In genomic region chr13:20174655-20175280, GRCm38 (mm10) we compare ENCODE assay signal across 12 mouse cellular contexts.
A peak's percentile ranks its signal among the peaks of the same experiment; 100 is the strongest.
DNase-seq lines count a peak whose midpoint lies in the region; ATAC-seq and TF ChIP-seq lines count a peak whose summit lies in the region.
"Had no signal": no experiment of that assay in that cellular context is flagged by ENCODE, and none has a peak within 500 bp of the region (broad histone marks: within the 10 kb centered on the region; RNA-seq: fewer than 3 reads in every experiment).

No protein-coding gene starts in this region.

- no peak overlapping the region for H3K4me2 ChIP-seq in forebrain, postnatal 0 days (ENCODE audit: low read depth)
- H3K4me2 ChIP-seq in forebrain, embryonic 16.5 days (ENCODE audit: low read length) = no peak overlapping the region
- H3K4me2 ChIP-seq in kidney, embryonic 15.5 days = no peak overlapping the region
- H3K4me2 ChIP-seq in liver, embryonic 13.5 days = 0 out of 2 replicates have a peak overlapping the region, but pooled peaks have one; percentile 11

- H3K4me3 ChIP-seq in forebrain, postnatal 0 days (ENCODE audit: low read depth, low read length) = no peak overlapping the region
- H3K4me3 ChIP-seq in forebrain, embryonic 16.5 days (replicated peaks; ENCODE audit: low read length) = no peak overlapping the region
- no peak overlapping the region for H3K4me3 ChIP-seq in kidney, embryonic 15.5 days (replicated peaks)
- H3K4me3 ChIP-seq in liver, embryonic 13.5 days (replicated peaks) = no peak overlapping the region
- H3K4me3 ChIP-seq: layer of hippocampus, adult 2 months had no signal

- no peaks in the 10 kb centered on the region for H3K9me3 ChIP-seq in forebrain, postnatal 0 days (ENCODE audit: low read length)
- no peaks in the 10 kb centered on the region for H3K9me3 ChIP-seq in forebrain, embryonic 16.5 days (ENCODE audit: control insufficient read depth, low read length)
- no peaks in the 10 kb centered on the region for H3K9me3 ChIP-seq in kidney, embryonic 15.5 days (replicated peaks)
- no peaks in the 10 kb centered on the region for H3K9me3 ChIP-seq in liver, embryonic 13.5 days (replicated peaks)

- 65% methylated on average over 3 of the region's 3 CpGs for WGBS in forebrain, postnatal 0 days
- WGBS in forebrain, embryonic 16.5 days = 64% methylated on average over 3 of the region's 3 CpGs
- WGBS in kidney, embryonic 15.5 days = 66% methylated on average over 3 of the region's 3 CpGs
- 45% methylated on average over 3 of the region's 3 CpGs for WGBS in liver, embryonic 13.5 days (ENCODE audit: insufficient replicate concordance)

- DNase-seq in forebrain, postnatal 0 days = no peak
- DNase-seq in kidney, adult 18-20 months = no peak
- peak; percentile 86 for DNase-seq in R1 (ENCODE audit: low read depth, low spot score)
- no peak for DNase-seq in liver, embryonic 13.5 days
- DNase-seq in cerebellum, adult 11-12 months = no peak
- DNase-seq in kidney, postnatal 14 days = no peak
- DNase-seq: cerebellum, adult 9-11 months had no signal

- no peaks in the 10 kb centered on the region for H3K27me3 ChIP-seq in forebrain, postnatal 0 days (ENCODE audit: insufficient read depth, low read length)
- H3K27me3 ChIP-seq in forebrain, embryonic 16.5 days (replicated peaks; ENCODE audit: control insufficient read depth, insufficient read depth, low read length) = no peaks in the 10 kb centered on the region
- H3K27me3 ChIP-seq in kidney, embryonic 15.5 days = no peaks in the 10 kb centered on the region
- H3K27me3 ChIP-seq in liver, embryonic 13.5 days = peaks cover 41% of the 10 kb centered on the region
- H3K27me3 ChIP-seq: Patski had no signal

- TF ChIP-seq CTCF in forebrain, postnatal 0 days (IDR thresholded peaks at IDR 0.05; ENCODE audit: low read depth) = no peak

- H3K36me3 ChIP-seq in forebrain, postnatal 0 days (ENCODE audit: insufficient read depth) = no peaks in the 10 kb centered on the region
- no peaks in the 10 kb centered on the region for H3K36me3 ChIP-seq in forebrain, embryonic 16.5 days (ENCODE audit: control insufficient read depth, insufficient read depth)
- no peaks in the 10 kb centered on the region for H3K36me3 ChIP-seq in kidney, embryonic 15.5 days
- H3K36me3 ChIP-seq in liver, embryonic 13.5 days = no peaks in the 10 kb centered on the region

- 0 out of 2 replicates have a peak overlapping the region, but pooled peaks have one; percentile 15 for H3K27ac ChIP-seq in forebrain, postnatal 0 days (ENCODE audit: low read depth, low read length)
- no peak overlapping the region for H3K27ac ChIP-seq in forebrain, embryonic 16.5 days (ENCODE audit: low read length)
- H3K27ac ChIP-seq in kidney, embryonic 15.5 days = peak overlapping the region; percentile 66
- H3K27ac ChIP-seq in liver, embryonic 13.5 days = peak overlapping the region; percentile 72
- H3K27ac ChIP-seq: layer of hippocampus, adult 2 months had no signal

- no peak for ATAC-seq in forebrain, postnatal 0 days
- ATAC-seq in forebrain, embryonic 16.5 days = no peak
- no peak for ATAC-seq in kidney, embryonic 15.5 days (replicated peaks; ENCODE audit: low FRiP score)
- ATAC-seq in liver, embryonic 13.5 days (ENCODE audit: low read depth) = no peak
- ATAC-seq: Patski had no signal

- no peak overlapping the region for H3K9ac ChIP-seq in forebrain, postnatal 0 days
- H3K9ac ChIP-seq in forebrain, embryonic 16.5 days (replicated peaks; ENCODE audit: low read depth, low read length) = no peak overlapping the region
- no peak overlapping the region for H3K9ac ChIP-seq in kidney, embryonic 15.5 days
- H3K9ac ChIP-seq in liver, embryonic 13.5 days = no peak overlapping the region; the same call in 1 of the 2 replicates
- H3K9ac ChIP-seq: liver, embryonic 14.5 days had no signal

- no peaks in the 10 kb centered on the region for H3K4me1 ChIP-seq in forebrain, postnatal 0 days (ENCODE audit: insufficient read depth)
- no peaks in the 10 kb centered on the region for H3K4me1 ChIP-seq in forebrain, embryonic 16.5 days (replicated peaks; ENCODE audit: control insufficient read depth, insufficient read depth, low read length)
- peaks cover 13% of the 10 kb centered on the region for H3K4me1 ChIP-seq in kidney, embryonic 15.5 days
- peaks cover 20% of the 10 kb centered on the region for H3K4me1 ChIP-seq in liver, embryonic 13.5 days (replicated peaks)
